Mouse (Mus musculus): ENCODE measurements at regions not wholly inside any gene's neighbourhood (a gene's known extent, or its start where the extent isn't known, plus 50 kb on each side); places are given as distances from the start of the nearest gene placed in this dataset.
A peak's percentile ranks its signal among the peaks of the same experiment; 100 is the strongest.

DNA sequence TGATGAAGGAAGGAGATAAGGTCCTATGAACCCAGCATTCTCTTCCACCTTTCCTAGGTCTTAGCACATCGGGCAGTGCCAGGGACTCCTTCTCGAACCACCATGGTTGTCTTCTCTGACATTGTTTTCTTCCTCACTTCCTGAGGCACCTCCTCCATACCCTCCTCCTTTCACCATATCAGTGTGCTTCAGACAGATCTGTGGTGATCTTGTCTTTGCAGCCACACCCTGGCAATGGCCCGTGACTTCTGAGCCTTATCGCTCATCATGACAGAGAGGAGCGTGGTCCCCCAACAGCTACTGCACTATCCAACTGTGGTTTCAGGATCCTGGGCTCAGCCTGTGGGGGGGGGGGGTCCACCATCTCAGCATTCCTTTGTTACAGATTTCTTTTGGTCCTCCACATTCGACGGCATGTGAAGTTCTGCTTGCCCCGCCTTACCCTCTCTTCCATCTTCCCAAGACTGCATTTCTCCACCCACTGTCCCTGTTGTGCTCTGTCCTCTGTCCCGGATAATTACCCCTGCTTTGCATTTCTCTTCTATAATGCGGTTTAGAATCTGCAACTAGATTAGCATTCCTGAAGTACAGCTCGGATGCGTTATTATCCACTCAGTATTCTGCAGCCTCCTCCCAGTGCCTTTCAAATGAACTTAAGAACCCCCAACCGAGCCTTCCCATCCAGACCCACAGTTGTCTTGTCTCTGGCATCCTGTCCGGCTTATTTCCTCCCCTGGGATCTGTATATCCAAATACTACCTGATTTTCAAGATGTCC lies 67.2 kb upstream of the Ccn6 start:
- peaks cover 25% of the 10 kb centered on the region for H3K4me1 ChIP-seq (replicated peaks)
- H3K36me3 ChIP-seq, result no peaks in the 10 kb centered on the region
- no peaks in the 10 kb centered on the region for H3K9me3 ChIP-seq
- 44% methylated on average over 14 of the region's 14 CpGs for WGBS
- H3K4me3 ChIP-seq (replicated peaks), result no peak overlapping the region
- no peak overlapping the region for H3K9ac ChIP-seq (replicated peaks)
- no peak overlapping the region for H3K4me2 ChIP-seq (replicated peaks)
- no peak overlapping the region for H3K27ac ChIP-seq
- no peaks in the 10 kb centered on the region for H3K27me3 ChIP-seq
- 0 out of 2 replicates have a peak, but pooled peaks have one; percentile 28 for ATAC-seq

- H3K36me3 ChIP-seq, result no peaks in the 10 kb centered on the region
- H3K4me2 ChIP-seq (replicated peaks), result no peak overlapping the region
- WGBS, result 97% methylated on average over 4 of the region's 4 CpGs
- no peak overlapping the region for H3K9ac ChIP-seq (replicated peaks)
- H3K27me3 ChIP-seq, result no peaks in the 10 kb centered on the region
- no peaks in the 10 kb centered on the region for H3K9me3 ChIP-seq
- no peak overlapping the region for H3K4me3 ChIP-seq (replicated peaks)
- peaks cover 25% of the 10 kb centered on the region for H3K4me1 ChIP-seq (replicated peaks)
- no peak for ATAC-seq
- no peak overlapping the region for H3K27ac ChIP-seq
Observed at GRCm38 (mm10) chr10:39229233-39229632, 65.6 kb upstream of the Ccn6 start.

GRCm38 (mm10) chr10:39228027-39228426 lies 64.4 kb upstream of the Ccn6 start:
- Histone ChIP-seq H3K27ac (peak overlapping the region; percentile 57), H3K9ac (replicated peaks) (no peak overlapping the region), H3K4me2 (replicated peaks) (peak overlapping the region; percentile 37; the same call in 1 of the 2 replicates), H3K4me1 (replicated peaks) (peaks cover 25% of the 10 kb centered on the region), H3K4me3 (replicated peaks) (no peak overlapping the region), H3K27me3 (no peaks in the 10 kb centered on the region), H3K36me3 (no peaks in the 10 kb centered on the region), H3K9me3 (no peaks in the 10 kb centered on the region)
- WGBS, result 50% methylated on average over 5 of the region's 5 CpGs
- ATAC-seq, result no peak

DNA sequence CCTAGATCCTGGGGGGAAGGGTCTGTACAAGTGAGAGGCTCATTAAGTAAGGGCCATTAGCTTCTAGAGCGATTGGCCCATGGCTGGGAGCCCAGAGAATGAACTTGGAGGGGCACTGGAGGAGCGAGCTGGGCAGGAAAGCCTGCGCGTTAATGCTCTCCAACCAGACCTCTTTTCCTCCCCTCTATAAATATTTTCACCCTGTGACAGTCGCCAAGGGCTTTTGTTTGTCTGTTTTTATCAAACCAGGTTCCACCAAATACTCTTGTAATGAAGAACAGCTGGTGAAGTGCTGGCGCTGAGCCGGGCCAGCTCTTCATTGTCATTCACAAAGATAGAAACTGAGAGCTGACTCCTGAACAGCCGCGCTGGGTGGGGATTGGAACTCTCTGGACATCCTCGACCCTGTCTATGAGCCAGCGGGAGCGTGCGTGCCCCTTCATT lies 63.9 kb upstream of the Ccn6 start:
- H3K4me2 ChIP-seq (replicated peaks), result peak overlapping the region; percentile 37
- peaks cover 25% of the 10 kb centered on the region for H3K4me1 ChIP-seq (replicated peaks)
- no peak overlapping the region for H3K9ac ChIP-seq (replicated peaks)
- no peaks in the 10 kb centered on the region for H3K9me3 ChIP-seq
- peak; percentile 61 for ATAC-seq
- H3K27ac ChIP-seq, result peak overlapping the region; percentile 57
- no peaks in the 10 kb centered on the region for H3K36me3 ChIP-seq
- H3K4me3 ChIP-seq (replicated peaks), result no peak overlapping the region
- H3K27me3 ChIP-seq, result no peaks in the 10 kb centered on the region
- WGBS, result 27% methylated on average over 13 of the region's 13 CpGs

DNA sequence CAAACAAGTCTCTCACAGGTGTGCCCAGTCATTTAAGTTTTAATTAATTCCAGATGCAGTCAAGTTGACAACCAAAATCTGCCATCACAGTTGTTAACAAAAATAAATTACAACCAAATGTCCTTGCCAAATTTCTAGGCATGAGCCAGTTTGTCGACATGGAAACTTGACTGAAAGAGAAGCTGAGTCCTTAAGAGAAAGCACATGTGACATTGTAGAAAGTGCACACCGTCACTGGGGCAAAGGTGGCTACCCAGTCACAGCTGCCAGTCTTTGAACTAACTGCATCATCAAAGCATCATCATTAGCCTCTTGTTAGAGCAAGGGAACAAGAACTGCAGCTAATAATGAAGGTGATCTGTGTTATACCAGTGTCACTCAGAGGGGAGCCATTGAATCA lies 62.9 kb upstream of the Ccn6 start:
- Histone ChIP-seq H3K27me3 (no peaks in the 10 kb centered on the region), H3K36me3 (no peaks in the 10 kb centered on the region), H3K4me2 (replicated peaks) (no peak overlapping the region), H3K4me3 (replicated peaks) (no peak overlapping the region), H3K9ac (replicated peaks) (no peak overlapping the region), H3K27ac (no peak overlapping the region), H3K9me3 (no peaks in the 10 kb centered on the region), H3K4me1 (replicated peaks) (peaks cover 25% of the 10 kb centered on the region)
- ATAC-seq, result no peak
- 68% methylated on average over 2 of the region's 2 CpGs for WGBS

DNA sequence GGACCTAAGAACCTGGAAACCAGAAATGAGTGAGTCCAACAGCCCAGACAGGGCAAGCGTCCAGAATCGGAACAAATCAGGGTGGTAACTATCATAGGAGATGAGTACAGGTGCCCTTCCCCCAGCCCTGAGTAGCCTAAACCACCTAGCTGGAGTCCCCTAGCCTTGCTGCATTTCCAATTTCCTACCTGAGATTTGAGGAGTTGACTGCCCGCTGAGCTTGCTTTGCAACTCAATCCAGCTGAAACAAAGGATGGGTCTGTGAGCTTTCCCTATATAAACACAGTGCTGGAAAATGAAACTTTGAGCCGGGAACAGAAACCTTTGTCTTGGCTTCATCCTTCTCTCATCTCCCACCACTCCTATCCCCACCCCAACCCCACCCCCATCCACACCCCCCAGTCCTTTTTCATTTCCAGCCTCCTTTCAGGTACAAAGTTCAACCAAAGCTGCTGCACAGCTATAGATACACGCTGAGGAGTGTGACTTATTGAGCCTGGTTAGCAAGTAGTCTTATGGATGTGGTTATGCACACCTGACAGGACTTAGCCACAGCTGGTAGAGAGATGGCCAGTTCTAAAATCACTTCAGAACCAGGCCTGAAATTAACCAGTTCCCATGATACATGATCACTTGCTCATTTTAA lies 61.0 kb upstream of the Ccn6 start:
- H3K9me3 ChIP-seq, result no peaks in the 10 kb centered on the region
- no peaks in the 10 kb centered on the region for H3K36me3 ChIP-seq
- H3K4me2 ChIP-seq (replicated peaks), result no peak overlapping the region
- no peak overlapping the region for H3K9ac ChIP-seq (replicated peaks)
- WGBS, result 45% methylated on average over 5 of the region's 5 CpGs
- H3K4me1 ChIP-seq (replicated peaks), result peaks cover 16% of the 10 kb centered on the region
- H3K27me3 ChIP-seq, result no peaks in the 10 kb centered on the region
- no peak for ATAC-seq
- H3K27ac ChIP-seq, result no peak overlapping the region
- H3K4me3 ChIP-seq (replicated peaks), result no peak overlapping the region

DNA sequence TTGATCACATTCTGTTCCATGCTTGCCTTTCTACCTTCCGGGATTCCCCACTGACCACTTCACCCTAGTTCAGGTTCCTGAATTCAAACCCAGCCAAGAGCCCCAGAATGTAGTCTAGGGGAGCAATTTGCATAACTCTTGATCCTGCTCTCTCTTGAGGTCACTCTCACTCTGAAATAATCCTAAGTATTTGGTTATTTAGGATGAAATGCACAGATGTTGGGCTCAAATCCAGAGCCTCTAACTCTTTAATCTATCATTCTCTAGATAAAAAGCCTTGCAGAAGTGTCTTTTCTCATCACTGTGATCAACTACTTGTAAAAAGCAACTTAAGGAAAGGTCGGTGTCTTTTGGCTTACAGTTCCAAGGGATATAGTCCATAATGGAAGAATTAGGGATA lies 57.4 kb upstream of the Ccn6 start:
- 94% methylated on average over 2 of the region's 2 CpGs for WGBS

GRCm38 (mm10) chr10:39219366-39219765 lies 55.8 kb upstream of the Ccn6 start:
- ATAC-seq, result no peak
- Histone ChIP-seq H3K4me3 (replicated peaks) (no peak overlapping the region), H3K4me2 (replicated peaks) (no peak overlapping the region), H3K27me3 (no peaks in the 10 kb centered on the region), H3K4me1 (replicated peaks) (no peaks in the 10 kb centered on the region), H3K9ac (replicated peaks) (no peak overlapping the region), H3K27ac (no peak overlapping the region), H3K9me3 (peaks cover 6% of the 10 kb centered on the region; the same call in 1 of the 2 replicates), H3K36me3 (no peaks in the 10 kb centered on the region)
- 91% methylated on average over 2 of the region's 2 CpGs for WGBS

More for the DNA sequence above, 57.4 kb upstream of the Ccn6 start:
- Histone ChIP-seq H3K36me3 (no peaks in the 10 kb centered on the region), H3K9me3 (peaks cover 6% of the 10 kb centered on the region; the same call in 1 of the 2 replicates), H3K4me2 (replicated peaks) (no peak overlapping the region), H3K27me3 (no peaks in the 10 kb centered on the region), H3K27ac (no peak overlapping the region), H3K9ac (replicated peaks) (no peak overlapping the region), H3K4me3 (replicated peaks) (no peak overlapping the region), H3K4me1 (replicated peaks) (no peaks in the 10 kb centered on the region)
- no peak for ATAC-seq

- Histone ChIP-seq H3K4me1 (replicated peaks) (no peaks in the 10 kb centered on the region), H3K9me3 (peaks cover 6% of the 10 kb centered on the region; the same call in 1 of the 2 replicates), H3K27me3 (no peaks in the 10 kb centered on the region), H3K9ac (replicated peaks) (no peak overlapping the region), H3K4me2 (replicated peaks) (no peak overlapping the region), H3K36me3 (no peaks in the 10 kb centered on the region), H3K27ac (no peak overlapping the region), H3K4me3 (replicated peaks) (no peak overlapping the region)
- no peak for ATAC-seq
- WGBS, result 93% methylated on average over 5 of the region's 5 CpGs
Observed at GRCm38 (mm10) chr10:39218151-39218550, 54.6 kb upstream of the Ccn6 start.

- Histone ChIP-seq H3K9me3 (peaks cover 6% of the 10 kb centered on the region; the same call in 1 of the 2 replicates), H3K27me3 (no peaks in the 10 kb centered on the region), H3K27ac (no peak overlapping the region), H3K36me3 (no peaks in the 10 kb centered on the region), H3K4me1 (replicated peaks) (no peaks in the 10 kb centered on the region), H3K9ac (replicated peaks) (no peak overlapping the region), H3K4me3 (replicated peaks) (no peak overlapping the region), H3K4me2 (replicated peaks) (no peak overlapping the region)
- WGBS, result 92% methylated on average over 14 of the region's 14 CpGs
- ATAC-seq, result no peak
Observed at GRCm38 (mm10) chr10:39216142-39216904, 52.7 kb upstream of the Ccn6 start.

DNA sequence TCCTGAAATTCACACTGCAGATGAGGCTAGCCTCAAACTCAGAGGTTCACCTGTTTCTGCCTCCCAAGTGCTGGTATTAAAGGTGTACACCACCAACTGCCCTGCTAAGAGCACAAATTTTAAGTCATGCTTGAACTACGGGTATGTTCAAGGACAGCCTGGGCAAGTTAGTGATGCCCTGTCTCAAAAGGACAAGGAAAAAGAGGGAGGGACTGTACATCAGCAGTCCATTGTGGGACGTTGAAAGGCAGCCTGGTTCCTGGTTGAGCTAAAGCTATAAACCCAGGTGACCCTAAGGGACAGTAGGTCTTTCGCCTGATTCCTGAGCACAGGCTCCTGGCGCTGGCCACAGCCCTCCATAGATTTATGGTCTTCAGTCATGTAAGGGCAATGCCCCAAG lies 51.0 kb upstream of the Ccn6 start:
- H3K4me3 ChIP-seq (replicated peaks), result no peak overlapping the region
- no peaks in the 10 kb centered on the region for H3K27me3 ChIP-seq
- 92% methylated on average over 4 of the region's 4 CpGs for WGBS
- ATAC-seq, result no peak
- H3K36me3 ChIP-seq, result no peaks in the 10 kb centered on the region
- H3K27ac ChIP-seq, result no peak overlapping the region
- H3K4me2 ChIP-seq (replicated peaks), result no peak overlapping the region
- peaks cover 6% of the 10 kb centered on the region; the same call in 1 of the 2 replicates for H3K9me3 ChIP-seq
- H3K4me1 ChIP-seq (replicated peaks), result peaks cover 9% of the 10 kb centered on the region
- no peak overlapping the region for H3K9ac ChIP-seq (replicated peaks)
